Mouse (Mus musculus): ENCODE data around the gene Ttc9c.

The Ttc9c gene

DNA sequence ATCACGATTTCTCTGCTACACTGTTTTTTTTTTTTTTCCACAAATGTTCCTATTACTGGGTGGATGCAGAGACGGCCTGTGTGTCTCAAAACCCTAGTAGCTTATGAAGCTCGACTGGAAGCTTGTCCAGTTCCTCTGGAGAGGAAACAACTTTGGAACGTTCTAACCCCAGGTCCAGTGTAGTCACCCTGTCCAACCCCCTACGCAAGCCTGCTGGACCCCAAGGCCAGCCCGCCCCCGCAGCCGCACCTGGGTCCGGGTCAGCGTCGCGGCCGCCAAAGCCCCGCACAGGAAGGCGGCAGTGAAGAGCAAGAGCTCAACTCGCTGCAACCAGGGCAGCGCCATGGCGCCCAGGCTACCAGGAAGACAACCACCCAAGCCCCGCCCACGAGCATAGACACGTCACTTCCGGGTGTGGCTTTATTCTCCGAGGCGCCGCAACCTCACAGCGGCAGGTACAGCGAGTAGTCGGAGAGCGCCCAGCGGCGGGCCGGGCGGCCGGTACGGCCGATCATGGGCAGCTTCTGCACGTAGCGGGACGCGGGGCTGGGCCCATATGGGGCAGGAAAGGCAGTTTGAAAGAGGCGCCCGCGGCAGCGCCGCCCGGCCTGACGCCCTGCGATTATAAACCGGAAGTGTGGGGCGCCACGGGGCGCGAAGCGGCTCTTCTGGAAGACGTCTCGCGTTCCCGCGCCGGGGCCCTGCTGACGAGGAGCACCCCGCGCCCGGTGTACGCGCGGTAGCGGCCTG, 44.9 kb downstream of the Ttc9c start, which contains the start of gene Tmem179b:
Tmem179b (minus strand) TSS at position 382 of the 750 bp plus-strand sequence.
- DNase-seq (ENCODE audit: low spot score), result peak; percentile 98

DNA sequence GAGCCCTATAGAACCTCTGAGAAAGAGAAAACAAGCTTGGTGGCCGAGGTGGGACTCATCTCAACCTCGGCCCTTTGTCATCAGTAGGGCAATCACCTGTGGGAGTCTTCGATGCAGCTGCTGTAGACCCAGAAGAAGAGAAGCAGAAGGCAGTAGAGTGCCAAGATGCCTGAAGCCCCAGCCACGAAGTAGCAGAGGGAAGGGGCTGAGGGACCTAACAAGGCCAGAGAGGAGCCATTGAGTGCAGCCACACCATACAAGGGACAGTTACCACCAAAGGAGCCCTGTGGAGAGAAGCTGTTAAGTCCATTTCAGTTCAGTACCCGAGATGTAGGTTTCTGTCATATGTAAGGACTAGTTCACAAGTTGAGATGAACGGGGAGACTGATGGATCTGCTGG, 45.7 kb downstream of the Ttc9c start:
- DNase-seq (ENCODE audit: low spot score), result no peak

DNA sequence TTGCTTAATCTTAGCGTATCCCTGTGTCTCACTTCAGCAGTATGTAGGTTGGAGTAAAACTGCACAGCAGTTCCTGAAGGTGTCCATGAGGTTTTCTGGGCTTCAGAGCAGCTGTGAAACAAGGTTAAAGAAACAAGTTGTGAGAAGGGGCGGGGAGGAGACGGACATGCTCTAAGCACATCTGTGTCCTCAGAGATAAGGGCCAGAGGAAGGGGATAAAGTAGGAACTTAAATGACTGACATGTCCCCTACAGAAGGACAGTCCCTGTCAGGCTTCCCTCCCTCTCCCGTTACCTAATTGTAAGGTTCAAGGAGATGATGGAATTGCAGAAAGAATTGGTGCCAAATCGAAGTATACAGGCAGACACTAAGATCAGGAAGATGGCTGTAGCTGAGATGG, 46.1 kb downstream of the Ttc9c start:
- no peak for DNase-seq (ENCODE audit: low spot score)

DNA sequence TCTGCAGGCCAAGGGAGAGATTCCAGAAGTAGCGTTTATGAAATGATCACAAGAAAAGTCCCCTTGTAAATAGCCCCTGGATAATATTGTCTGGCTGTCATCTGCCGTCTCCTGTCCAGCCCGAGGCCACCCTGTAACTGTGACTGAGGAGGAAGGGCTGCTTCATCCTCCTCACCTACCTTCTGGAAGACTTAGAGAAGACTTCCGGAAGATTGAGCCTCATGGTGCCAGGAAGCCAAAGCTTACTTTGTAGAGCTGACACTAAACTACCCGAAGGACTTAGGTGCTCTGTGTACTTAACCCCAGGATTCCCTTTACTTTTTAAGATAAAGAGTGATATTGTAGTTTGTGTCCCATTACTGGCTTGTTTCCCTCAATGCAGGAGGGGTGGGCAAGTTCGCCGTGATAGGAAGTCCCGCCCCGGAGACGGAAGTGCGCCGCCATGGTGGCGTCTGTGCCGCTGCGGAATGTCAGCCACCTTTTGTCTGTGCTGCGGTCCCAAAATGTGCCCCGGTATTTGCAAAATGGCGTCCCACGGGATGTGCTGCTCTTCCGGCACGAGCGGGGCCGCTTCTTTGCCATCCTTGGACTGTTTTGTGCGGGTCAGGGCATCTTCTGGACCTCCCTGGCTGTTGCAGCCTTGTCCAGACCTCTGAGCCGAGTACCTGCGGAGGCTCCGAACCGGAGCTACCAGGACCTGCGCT, 48.4 kb downstream of the Ttc9c start, which contains the start of gene Tmem223:
Tmem223 (plus strand) TSS at position 430 of the 704 bp plus-strand sequence.
- DNase-seq (ENCODE audit: low spot score), result peak; percentile 82

DNA sequence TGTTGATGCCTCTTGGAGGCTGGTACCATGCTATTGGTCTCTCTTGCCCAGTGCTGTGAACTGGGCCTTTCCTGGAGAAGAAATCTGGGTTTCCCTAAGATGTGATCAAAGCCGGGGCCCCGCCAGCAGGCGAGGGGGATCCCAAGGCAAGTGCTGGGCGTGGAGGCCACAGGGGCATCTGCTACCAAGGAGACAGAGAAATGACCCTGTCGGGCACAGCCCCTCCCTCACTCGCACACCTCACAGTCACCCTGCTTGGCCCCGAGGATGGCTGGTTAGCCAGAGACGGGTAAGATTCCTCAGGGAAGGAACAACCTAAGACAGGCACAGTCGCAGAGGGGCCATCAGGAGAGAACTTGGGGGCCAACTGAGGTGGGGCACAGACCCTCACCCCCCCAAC, 53.6 kb downstream of the Ttc9c start:
- DNase-seq (ENCODE audit: low spot score), result no peak

DNA sequence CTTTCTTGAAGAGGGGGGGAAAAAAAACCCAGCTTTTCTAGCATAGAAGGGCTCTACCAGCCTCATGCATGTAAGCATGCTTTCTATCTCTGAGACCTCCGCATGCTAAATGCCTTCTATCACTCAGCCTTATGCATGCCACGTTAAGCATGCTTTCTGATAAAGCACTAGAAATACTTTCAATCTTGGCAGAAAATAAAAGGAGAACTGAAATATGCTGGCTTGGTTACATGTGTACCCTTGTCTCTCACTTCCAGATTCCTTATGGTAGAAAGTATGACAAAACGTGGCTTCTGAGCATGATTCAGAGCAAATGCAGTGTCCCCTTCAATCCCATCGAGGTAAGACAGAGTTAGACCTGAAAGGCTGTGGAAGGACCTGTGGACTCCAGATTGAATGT, 55.9 kb downstream of the Ttc9c start:
- DNase-seq (ENCODE audit: low spot score), result no peak

DNA sequence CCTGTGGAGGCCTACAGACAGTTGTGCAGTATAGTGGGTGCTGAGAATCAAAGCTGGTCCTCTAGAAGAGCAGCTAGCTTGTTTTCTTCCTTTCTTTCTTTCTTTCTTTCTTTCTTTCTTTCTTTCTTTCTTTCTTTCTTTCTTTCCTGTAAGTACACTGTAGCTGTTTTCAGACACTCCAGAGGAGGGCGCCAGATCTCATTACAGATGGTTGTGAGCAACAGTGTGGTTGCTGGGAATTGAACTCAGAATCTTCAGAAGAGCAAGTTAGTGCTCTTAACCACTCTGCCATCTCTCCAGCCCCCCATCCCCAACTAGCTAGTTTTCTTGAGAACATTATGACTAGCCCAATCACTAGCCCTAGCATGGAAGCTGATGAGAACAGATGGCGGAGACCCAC, 58.4 kb downstream of the Ttc9c start:
- no peak for DNase-seq (ENCODE audit: low spot score)
